Mouse (Mus musculus) forelimb bud, embryonic 11.5 days (tissue): ENCODE measurements around the gene Gm20388.
"Not testable (repeated sequence)": the region's sequence is repeated elsewhere in the genome, so short reads cannot be mapped to it uniquely, and the experiment has no call there.

Source experiments
- DNase-seq: peaks from one replicate; pipeline ENCODE4 v3.0.0-alpha.2; 2012; ENCODE audit warnings: low read depth, low spot score

Gene Gm20388

GRCm38 (mm10) chr8:121577751-121578675, 1667.4 kb downstream of the Gm20388 start:
- peak; percentile 17 for DNase-seq

GRCm38 (mm10) chr8:121578676-121579451, 1668.2 kb downstream of the Gm20388 start, which contains the start of gene Fbxo31:
TSS of gene Fbxo31 (minus strand) at chr8:121578806.
- peak; percentile 94 for DNase-seq

GRCm38 (mm10) chr8:121580465-121580864, 1669.8 kb downstream of the Gm20388 start:
- DNase-seq = no peak

GRCm38 (mm10) chr8:121583653-121584052, 1673.0 kb downstream of the Gm20388 start:
- no peak for DNase-seq

- no peak for DNase-seq
Measured at GRCm38 (mm10) chr8:121584730-121585129, 1674.1 kb downstream of the Gm20388 start.

GRCm38 (mm10) chr8:121585159-121585825, 1674.7 kb downstream of the Gm20388 start:
- peak; percentile 98 for DNase-seq

- DNase-seq = no peak
Measured at GRCm38 (mm10) chr8:121588750-121589149, 1678.1 kb downstream of the Gm20388 start.

- DNase-seq = no peak
Measured at GRCm38 (mm10) chr8:121589205-121589726, 1678.6 kb downstream of the Gm20388 start.

- peak; percentile 94 for DNase-seq
Measured at GRCm38 (mm10) chr8:121590203-121591177, 1679.8 kb downstream of the Gm20388 start, which contains the start of gene Map1lc3b. TSS of gene Map1lc3b (plus strand) at chr8:121590361.

GRCm38 (mm10) chr8:121591178-121592066, 1680.8 kb downstream of the Gm20388 start:
- peak; percentile 42 for DNase-seq

GRCm38 (mm10) chr8:121593293-121593692, 1682.7 kb downstream of the Gm20388 start:
- DNase-seq = no peak

- no peak for DNase-seq
Measured at GRCm38 (mm10) chr8:121593983-121594382, 1683.3 kb downstream of the Gm20388 start.

GRCm38 (mm10) chr8:121597492-121597891, 1686.9 kb downstream of the Gm20388 start:
- DNase-seq = not testable (repeated sequence)

- no peak for DNase-seq
Measured at GRCm38 (mm10) chr8:121598190-121598589, 1687.5 kb downstream of the Gm20388 start.

GRCm38 (mm10) chr8:121598892-121599291, 1688.3 kb downstream of the Gm20388 start:
- peak; percentile 78 for DNase-seq

- no peak for DNase-seq
Measured at GRCm38 (mm10) chr8:121599842-121600241, 1689.2 kb downstream of the Gm20388 start.

GRCm38 (mm10) chr8:121602411-121602810, 1691.8 kb downstream of the Gm20388 start:
- no peak for DNase-seq

- DNase-seq = peak; percentile 52
Measured at GRCm38 (mm10) chr8:121602860-121603259, 1692.2 kb downstream of the Gm20388 start.

- DNase-seq = no peak
Measured at GRCm38 (mm10) chr8:121603801-121604200, 1693.2 kb downstream of the Gm20388 start.
